Mouse (Mus musculus): Measurements from ENCODE around the gene Casp8ap2.

Casp8ap2 gene

DNA sequence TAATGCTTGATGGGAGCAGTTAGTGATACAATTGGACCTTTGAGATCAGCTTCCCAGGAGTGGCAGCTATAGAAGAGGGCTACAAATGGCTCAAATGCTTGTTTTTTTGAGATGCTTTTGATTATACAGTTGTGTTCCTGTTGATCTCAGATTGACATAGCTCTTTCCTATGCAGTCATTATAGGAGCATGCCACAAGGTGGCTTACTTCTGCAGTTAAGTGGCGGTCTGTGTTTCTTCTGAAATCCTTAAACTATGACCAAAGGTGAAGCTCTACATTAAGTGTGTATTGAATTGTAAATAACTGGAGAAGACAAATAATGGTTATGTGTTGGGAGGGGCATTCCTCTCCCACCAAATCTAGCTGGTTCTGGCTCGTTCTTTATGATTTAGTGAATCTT lies 54.6 kb downstream of the Casp8ap2 start:
- no peak for DNase-seq

DNA sequence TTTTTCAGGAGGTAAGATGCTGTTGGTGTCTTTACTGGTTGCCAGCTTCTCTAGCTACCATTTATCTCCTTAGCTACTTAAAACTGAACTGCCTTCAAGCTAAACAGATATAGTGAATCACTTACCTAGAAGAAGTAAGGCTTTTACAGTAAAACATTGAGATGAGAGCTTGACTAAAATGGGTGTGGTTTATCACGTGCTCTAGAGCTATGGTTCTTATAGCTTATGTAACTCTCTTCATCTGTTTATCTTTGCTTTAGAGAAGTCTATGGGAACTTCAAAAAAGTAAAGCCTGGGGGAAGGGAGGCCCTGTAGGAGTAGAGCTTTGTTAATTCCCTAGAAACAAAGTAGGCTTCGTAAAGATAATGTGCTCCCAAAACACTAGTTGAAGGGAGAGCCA lies 58.8 kb downstream of the Casp8ap2 start:
- DNase-seq: no peak

DNA sequence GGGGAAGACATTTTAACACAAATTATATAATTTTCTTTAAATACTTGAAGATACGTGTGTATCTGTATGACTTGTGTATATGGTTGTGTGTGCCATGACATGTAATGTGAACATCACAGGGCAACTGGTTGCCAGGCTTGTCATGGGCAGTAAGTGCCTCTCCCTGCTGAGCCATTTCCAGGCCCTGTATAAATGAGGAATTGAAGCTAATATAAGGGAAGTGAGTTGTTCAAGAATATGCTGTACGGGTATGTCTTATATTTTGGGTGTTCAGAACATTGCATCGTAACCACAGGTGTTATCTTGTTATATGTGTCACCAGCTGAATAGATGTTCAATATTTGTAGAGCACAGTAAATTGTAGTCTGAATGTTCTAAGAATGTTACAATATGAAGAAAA lies 62.2 kb downstream of the Casp8ap2 start:
- no peak for DNase-seq

DNA sequence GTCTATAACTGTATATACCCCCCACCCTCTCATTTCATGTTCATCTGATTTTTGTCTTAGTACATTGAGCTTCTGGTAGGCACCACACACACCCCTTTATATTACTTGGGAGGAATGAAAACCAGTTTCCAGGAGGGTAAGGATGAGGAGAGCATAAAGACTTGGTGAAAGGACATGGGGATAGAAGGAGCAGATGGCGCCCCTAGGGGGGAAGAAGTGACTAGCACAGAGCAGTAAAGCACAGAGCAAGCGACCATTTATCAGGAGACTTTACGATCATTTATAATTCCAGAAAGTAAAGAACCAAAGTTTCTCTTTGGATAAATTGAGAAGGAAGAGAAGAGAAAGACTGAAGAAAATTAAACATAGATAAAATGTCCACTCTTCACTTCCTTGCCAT lies 65.6 kb downstream of the Casp8ap2 start:
- DNase-seq: no peak

DNA sequence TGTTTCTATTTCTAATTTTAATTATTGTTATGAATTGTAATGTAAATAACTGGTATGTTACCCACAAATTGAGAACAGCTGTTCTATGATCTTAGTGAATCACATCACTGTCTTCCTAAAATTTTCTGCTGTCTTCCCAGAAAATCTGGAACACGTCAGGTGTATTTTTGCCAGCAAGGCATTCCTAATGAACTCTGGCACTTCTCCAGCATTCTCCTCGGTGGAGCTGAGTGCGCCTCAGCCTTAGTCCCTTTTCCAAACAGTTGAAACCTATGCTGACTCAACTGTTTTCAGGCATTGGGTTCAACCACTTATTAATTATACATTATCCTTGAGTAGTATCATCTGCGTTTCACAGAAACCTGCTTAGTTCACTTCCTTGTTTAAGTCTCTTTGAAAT lies 67.2 kb downstream of the Casp8ap2 start:
- no peak for DNase-seq

DNA sequence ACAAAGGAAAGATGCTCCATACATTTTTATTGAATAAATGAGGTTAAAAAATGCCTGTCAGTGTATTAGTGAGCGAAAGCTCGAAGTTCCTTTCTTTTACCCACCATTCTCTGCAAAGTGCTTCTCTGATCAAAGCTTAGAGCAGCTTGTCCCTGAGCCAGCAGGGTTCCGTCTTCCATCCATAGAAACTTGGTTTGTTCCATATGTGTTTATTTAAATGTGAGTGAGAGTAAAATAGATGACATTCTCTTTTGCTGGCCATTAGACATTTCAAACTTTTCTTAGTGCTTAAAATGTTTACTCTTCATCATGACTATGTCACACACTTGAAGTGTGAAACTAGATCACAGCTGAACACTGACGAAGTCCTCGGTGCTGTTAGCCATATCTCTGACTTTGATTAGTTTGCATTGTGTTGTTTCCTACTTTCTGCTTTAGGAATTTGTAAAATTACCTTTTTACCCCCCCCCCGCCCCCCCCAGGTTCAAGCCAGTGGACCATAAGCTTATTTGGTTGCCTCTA lies 67.9 kb downstream of the Casp8ap2 start:
- no peak for DNase-seq
